Mouse (Mus musculus): ENCODE data around the gene Hipk1.
A peak's percentile ranks its signal among the peaks of the same experiment; 100 is the strongest.

Hipk1 gene

GRCm38 (mm10) chr3:103801631-103802531 lies 10.5 kb upstream of the Hipk1 start:
- TF ChIP-seq GATA4 (IDR thresholded peaks at IDR 0.05; ENCODE audit: insufficient replicate concordance, low read length): peak; percentile 86; the same call in 1 of the 2 replicates

GRCm38 (mm10) chr3:103799507-103799906 lies 8.1 kb upstream of the Hipk1 start:
- no peak for TF ChIP-seq GATA4 (IDR thresholded peaks at IDR 0.05; ENCODE audit: insufficient replicate concordance, low read length)

GRCm38 (mm10) chr3:103796389-103796788 lies 5.0 kb upstream of the Hipk1 start:
- TF ChIP-seq GATA4 (IDR thresholded peaks at IDR 0.05; ENCODE audit: insufficient replicate concordance, low read length): no peak

GRCm38 (mm10) chr3:103792566-103792965 lies 1.2 kb upstream of the Hipk1 start:
- no peak for TF ChIP-seq GATA4 (IDR thresholded peaks at IDR 0.05; ENCODE audit: insufficient replicate concordance, low read length)

- no peak for TF ChIP-seq GATA4 (IDR thresholded peaks at IDR 0.05; ENCODE audit: insufficient replicate concordance, low read length)
These were observed 817 bp downstream of the Hipk1 start for GRCm38 (mm10) chr3:103790346-103791145.

GRCm38 (mm10) chr3:103789891-103790345 lies 1.4 kb downstream of the Hipk1 start:
- peak; percentile 35; the same call in 1 of the 2 replicates for TF ChIP-seq GATA4 (IDR thresholded peaks at IDR 0.05; ENCODE audit: insufficient replicate concordance, low read length)

GRCm38 (mm10) chr3:103789096-103789495 lies 2.3 kb downstream of the Hipk1 start:
- no peak for TF ChIP-seq GATA4 (IDR thresholded peaks at IDR 0.05; ENCODE audit: insufficient replicate concordance, low read length)

- TF ChIP-seq GATA4 (IDR thresholded peaks at IDR 0.05; ENCODE audit: insufficient replicate concordance, low read length): no peak
These were observed 4.1 kb downstream of the Hipk1 start for GRCm38 (mm10) chr3:103787225-103787624.

GRCm38 (mm10) chr3:103782844-103783609 lies 8.3 kb downstream of the Hipk1 start:
- no peak for TF ChIP-seq GATA4 (IDR thresholded peaks at IDR 0.05; ENCODE audit: insufficient replicate concordance, low read length)

- no peak for TF ChIP-seq GATA4 (IDR thresholded peaks at IDR 0.05; ENCODE audit: insufficient replicate concordance, low read length)
These were observed 10.6 kb downstream of the Hipk1 start for GRCm38 (mm10) chr3:103780777-103781176.

GRCm38 (mm10) chr3:103780271-103780670 lies 11.1 kb downstream of the Hipk1 start:
- no peak for TF ChIP-seq GATA4 (IDR thresholded peaks at IDR 0.05; ENCODE audit: insufficient replicate concordance, low read length)

GRCm38 (mm10) chr3:103779183-103779582 lies 12.2 kb downstream of the Hipk1 start:
- TF ChIP-seq GATA4 (IDR thresholded peaks at IDR 0.05; ENCODE audit: insufficient replicate concordance, low read length): no peak

GRCm38 (mm10) chr3:103778660-103779059 lies 12.7 kb downstream of the Hipk1 start:
- no peak for TF ChIP-seq GATA4 (IDR thresholded peaks at IDR 0.05; ENCODE audit: insufficient replicate concordance, low read length)

GRCm38 (mm10) chr3:103777940-103778339 lies 13.4 kb downstream of the Hipk1 start:
- no peak for TF ChIP-seq GATA4 (IDR thresholded peaks at IDR 0.05; ENCODE audit: insufficient replicate concordance, low read length)

- no peak for TF ChIP-seq GATA4 (IDR thresholded peaks at IDR 0.05; ENCODE audit: insufficient replicate concordance, low read length)
These were observed 17.4 kb downstream of the Hipk1 start for GRCm38 (mm10) chr3:103774009-103774408.
